Mouse (Mus musculus) hindbrain, embryonic 13.5 days (tissue): Measurements from ENCODE around the gene Plekha5. TPM values are rescaled to one million over a fixed set of nuclear protein-coding genes. Genes with fewer than 3 reads are reported as not detected.
A peak's percentile ranks its signal among the peaks of the same experiment; 100 is the strongest.
"Not testable (repeated sequence)": the region's sequence is repeated elsewhere in the genome, so short reads cannot be mapped to it uniquely, and the experiment has no call there.

ENCODE experiments used
- ATAC-seq: fragments of 200-750 bp; cut with Nextera tagmentation; 2 replicates; pipeline ENCODE4 v1.8.0; 2017; ENCODE audit warnings: moderate TSS enrichment; ENCODE audit not compliant: low FRiP score
- H3K27ac ChIP-seq: fragments of 300-500 bp; sonication (generic); 2 replicates; pipeline ENCODE4 v1.5.1; 2015; ENCODE audit warnings: inconsistent platforms, mild to moderate bottlenecking, moderate library complexity
- H3K27me3 ChIP-seq: fragments of 300-500 bp; sonication (generic); 2 replicates; pipeline ENCODE4 v1.6.1; 2015; ENCODE audit warnings: mild to moderate bottlenecking, inconsistent platforms
- H3K36me3 ChIP-seq: fragments of 300-500 bp; sonication (generic); 2 replicates; pipeline ENCODE4 v1.6.1; 2015; ENCODE audit warnings: mild to moderate bottlenecking, inconsistent platforms
- H3K4me1 ChIP-seq: fragments of 300-500 bp; sonication (generic); replicated peaks from 2 replicates; pipeline ENCODE4 v1.6.1; 2015; ENCODE audit warnings: inconsistent platforms
- H3K4me2 ChIP-seq: fragments of 300-500 bp; sonication (generic); 2 replicates; pipeline ENCODE4 v1.6.1; 2015; ENCODE audit warnings: inconsistent platforms, mild to moderate bottlenecking, moderate library complexity
- H3K4me3 ChIP-seq: fragments of 300-500 bp; sonication (generic); 2 replicates; pipeline ENCODE4 v1.5.1; 2015; ENCODE audit warnings: mild to moderate bottlenecking, inconsistent platforms
- H3K9ac ChIP-seq: fragments of 300-500 bp; sonication (generic); 2 replicates; pipeline ENCODE4 v1.6.1; 2015; ENCODE audit warnings: mild to moderate bottlenecking, inconsistent platforms
- H3K9me3 ChIP-seq: fragments of 300-500 bp; sonication (generic); 2 replicates; pipeline ENCODE4 v1.6.1; 2016; ENCODE audit warnings: inconsistent platforms
- WGBS: fragments of 180-500 bp; shearing (Covaris S2); methylation state at CpG from one replicate; pipeline ENCODE4 v1.1.7; 2015; 5-methylcytosine and 5-hydroxymethylcytosine counted together
- polyA plus RNA-seq: library from polyadenylated mRNA; unstranded; fragments of >200 nt; fragmentation: Nextera tagmentation; extraction: Ambion mirVana; gene quantifications from 2 replicates; pipeline ENCODE4 v1.2.1, GENCODE M21; 2015

Gene Plekha5
- polyA plus RNA-seq, 1 experiment from 2014 or later: 39.9 TPM

DNA sequence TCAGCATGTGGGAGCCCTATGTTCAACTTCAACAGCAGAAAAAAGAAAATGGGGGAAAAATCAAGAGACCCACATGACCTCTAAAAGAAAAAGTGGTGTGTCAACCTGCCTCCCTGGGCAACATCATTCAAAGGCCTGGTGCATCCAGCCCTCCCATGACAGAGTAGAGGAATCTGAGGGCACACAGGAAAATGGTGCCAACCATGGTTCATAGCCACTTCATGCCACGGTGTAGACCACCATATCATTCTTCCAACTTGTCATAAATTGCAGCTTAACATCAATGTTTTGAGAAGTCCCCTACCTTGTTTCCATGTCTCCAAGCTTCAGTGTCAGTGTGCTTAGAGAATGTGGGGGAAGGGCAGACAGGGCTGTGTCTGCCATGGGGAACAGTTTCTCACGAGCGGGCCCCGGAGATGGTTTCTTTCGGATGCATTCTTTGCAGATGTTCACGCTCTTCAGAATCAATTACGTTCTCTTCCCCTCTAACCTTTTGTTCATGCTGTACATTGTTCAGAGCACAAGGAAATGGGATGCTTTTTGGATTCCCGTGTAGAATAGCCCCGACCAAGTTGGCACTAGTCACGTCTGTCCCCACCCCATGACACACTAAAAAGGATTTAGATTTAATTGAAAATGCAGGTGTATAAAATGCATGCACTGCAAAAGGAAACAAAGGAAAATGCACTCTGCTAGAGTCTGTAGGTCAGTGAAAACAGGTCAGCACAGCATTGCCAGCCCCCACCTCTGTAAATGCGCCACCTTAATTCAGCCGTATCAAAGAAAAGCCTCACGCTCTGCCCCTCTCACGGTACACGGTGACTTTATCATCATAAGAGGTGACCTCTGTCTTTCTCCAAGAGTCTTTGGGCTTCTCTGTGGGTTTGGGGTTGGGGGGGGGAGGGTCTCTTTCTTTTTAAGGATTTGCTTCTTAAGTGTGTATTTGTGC, 173.8 kb downstream of the Plekha5 start:
- Histone ChIP-seq H3K9ac (no peak overlapping the region), H3K9me3 (no peaks in the 10 kb centered on the region), H3K4me3 (no peak overlapping the region), H3K27ac (peak overlapping the region; percentile 37), H3K4me1 (peaks cover 7% of the 10 kb centered on the region; the same call in 1 of the 2 replicates), H3K36me3 (peaks cover 46% of the 10 kb centered on the region), H3K4me2 (no peak overlapping the region), H3K27me3 (no peaks in the 10 kb centered on the region)
- 35% methylated on average over 15 of the region's 15 CpGs for WGBS
- peak; percentile 47; the same call in 1 of the 2 replicates for ATAC-seq

DNA sequence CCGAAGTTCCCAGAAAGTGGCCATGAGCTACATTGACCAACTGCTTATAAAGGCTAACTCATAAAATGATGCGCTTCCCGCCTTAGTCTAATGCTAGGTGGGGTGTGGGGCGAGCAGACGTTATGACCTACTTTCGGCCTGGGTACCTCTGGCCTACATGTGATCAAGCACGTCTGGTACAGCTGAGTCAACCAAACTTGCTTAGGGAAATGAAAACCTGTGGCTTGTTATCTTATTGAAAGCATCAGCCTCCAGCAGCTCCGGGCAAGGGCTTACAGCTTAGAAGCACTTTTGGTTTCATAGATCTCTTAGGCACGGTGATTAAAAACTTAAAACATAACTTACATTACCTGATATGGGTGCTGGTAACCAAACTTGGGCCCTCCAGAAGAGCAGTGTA, 174.7 kb downstream of the Plekha5 start:
- Histone ChIP-seq H3K36me3 (peaks cover 38% of the 10 kb centered on the region), H3K4me3 (no peak overlapping the region), H3K4me2 (no peak overlapping the region), H3K9ac (no peak overlapping the region), H3K9me3 (no peaks in the 10 kb centered on the region), H3K27me3 (no peaks in the 10 kb centered on the region), H3K4me1 (peaks cover 12% of the 10 kb centered on the region), H3K27ac (no peak overlapping the region)
- no peak for ATAC-seq
- 91% methylated on average over 9 of the region's 9 CpGs for WGBS

DNA sequence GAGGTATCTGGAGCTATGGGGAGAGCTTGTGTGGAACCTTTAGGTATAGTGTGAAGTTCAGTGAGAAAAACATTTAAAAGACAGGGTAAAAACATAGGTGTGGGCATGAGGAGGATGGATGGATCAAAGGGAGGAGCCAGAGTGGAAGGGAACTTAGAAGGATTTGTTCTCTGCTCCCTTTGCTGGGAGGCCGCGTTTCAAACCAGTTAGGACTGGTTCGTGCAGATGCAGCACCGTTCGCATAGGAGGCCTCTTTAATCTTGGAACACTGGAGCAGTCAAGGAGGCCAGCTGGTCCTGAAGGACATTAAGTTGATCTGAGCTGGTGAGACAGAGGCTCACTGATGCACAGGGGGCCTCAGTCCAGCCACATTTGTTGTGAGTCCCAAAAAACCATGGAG, 175.5 kb downstream of the Plekha5 start:
- H3K27ac ChIP-seq: no peak overlapping the region

DNA sequence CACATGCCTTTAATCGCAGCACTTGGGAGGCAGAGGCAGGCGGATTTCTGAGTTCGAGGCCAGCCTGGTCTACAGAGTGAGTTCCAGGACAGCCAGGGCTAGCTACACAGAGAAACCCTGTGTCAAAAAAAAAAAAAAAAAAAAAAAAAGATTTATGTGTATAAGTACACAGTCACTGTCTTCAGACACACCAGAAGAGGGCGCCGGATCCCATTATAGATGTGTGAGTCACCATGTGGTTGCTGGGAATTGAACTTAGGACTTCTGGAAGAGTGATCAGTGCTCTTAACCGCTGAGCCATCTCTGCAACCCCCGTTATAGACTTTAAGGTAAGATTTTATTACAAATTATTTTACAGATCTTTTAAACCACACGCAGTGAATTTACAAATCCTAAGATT, 176.8 kb downstream of the Plekha5 start:
- not testable (repeated sequence) for H3K27me3 ChIP-seq, H3K9me3 ChIP-seq, ATAC-seq, H3K4me3 ChIP-seq, H3K27ac ChIP-seq, H3K9ac ChIP-seq, H3K4me2 ChIP-seq
- WGBS: 92% methylated on average over 8 of the region's 8 CpGs
- H3K36me3 ChIP-seq: peaks cover 18% of the 10 kb centered on the region
- H3K4me1 ChIP-seq: peaks cover 18% of the 10 kb centered on the region

More for the DNA sequence above, 175.5 kb downstream of the Plekha5 start:
- Histone ChIP-seq H3K4me2 (no peak overlapping the region), H3K4me3 (no peak overlapping the region), H3K9me3 (no peaks in the 10 kb centered on the region), H3K4me1 (peaks cover 18% of the 10 kb centered on the region), H3K27me3 (no peaks in the 10 kb centered on the region), H3K9ac (no peak overlapping the region), H3K36me3 (peaks cover 30% of the 10 kb centered on the region)
- WGBS: 94% methylated on average over 5 of the region's 5 CpGs
- ATAC-seq: no peak

DNA sequence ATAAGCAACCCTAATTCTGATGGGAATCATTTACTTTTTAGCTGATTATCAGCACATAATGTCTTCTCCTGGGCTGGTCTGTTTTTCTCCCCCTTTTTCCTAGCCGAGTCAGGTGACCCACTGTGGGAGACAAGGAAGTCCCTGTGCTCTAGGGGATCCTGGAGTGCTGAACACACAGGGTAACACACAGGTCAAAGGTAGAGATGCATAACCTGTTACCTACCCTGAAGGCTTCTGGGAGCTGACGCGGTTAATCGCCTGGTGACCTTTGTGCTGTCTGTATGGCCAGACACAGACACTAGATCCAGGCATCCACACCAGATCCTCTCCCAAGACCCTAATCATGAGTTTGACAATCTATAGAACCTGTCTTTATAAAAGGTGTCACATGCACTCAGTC, 177.3 kb downstream of the Plekha5 start:
- no peak for ATAC-seq
- WGBS: 92% methylated on average over 4 of the region's 4 CpGs
- H3K27me3 ChIP-seq: no peaks in the 10 kb centered on the region
- no peak overlapping the region for H3K4me2 ChIP-seq
- no peak overlapping the region for H3K27ac ChIP-seq
- no peak overlapping the region for H3K9ac ChIP-seq
- peaks cover 13% of the 10 kb centered on the region; the same call in 1 of the 2 replicates for H3K36me3 ChIP-seq
- no peak overlapping the region for H3K4me3 ChIP-seq
- peaks cover 18% of the 10 kb centered on the region for H3K4me1 ChIP-seq
- H3K9me3 ChIP-seq: no peaks in the 10 kb centered on the region

DNA sequence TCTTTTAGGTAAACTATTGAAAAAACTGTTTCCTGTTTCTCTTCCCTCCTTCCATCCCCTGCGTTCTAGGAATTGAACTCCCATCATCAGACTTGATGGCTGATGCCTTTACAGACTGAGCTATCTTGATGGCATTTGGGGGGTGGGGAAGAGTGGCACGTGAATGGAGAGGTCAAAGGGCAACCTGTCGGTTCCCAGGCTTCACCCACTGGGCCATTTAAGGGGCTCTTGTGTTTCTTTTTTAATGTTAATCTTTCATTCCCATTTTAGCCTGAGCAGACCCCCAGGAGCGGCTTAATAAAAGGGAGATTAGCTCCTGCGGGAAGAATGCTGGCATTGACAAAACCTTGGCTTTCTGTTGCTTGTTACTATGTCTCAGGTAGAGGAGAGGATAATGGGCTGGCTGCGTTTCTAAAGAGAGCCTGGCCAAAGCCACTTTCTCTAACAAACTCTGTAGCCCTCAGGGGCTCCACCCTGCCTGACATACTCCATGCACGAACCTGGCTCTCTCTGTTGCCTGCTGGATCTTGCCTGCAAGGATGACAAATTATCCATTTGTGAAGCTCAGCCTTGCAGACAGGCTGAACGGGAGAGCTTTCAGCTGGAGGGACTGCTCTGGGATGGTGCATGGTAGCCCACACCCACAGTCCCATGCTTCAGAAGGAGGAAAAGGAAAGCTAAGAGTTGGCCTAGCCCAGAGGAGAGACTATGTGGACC, 179.5 kb downstream of the Plekha5 start:
- no peak overlapping the region for H3K4me2 ChIP-seq
- no peaks in the 10 kb centered on the region for H3K9me3 ChIP-seq
- H3K4me1 ChIP-seq: peaks cover 11% of the 10 kb centered on the region
- H3K9ac ChIP-seq: no peak overlapping the region
- no peak overlapping the region for H3K4me3 ChIP-seq
- peak overlapping the region; percentile 55; the same call in 1 of the 2 replicates for H3K27ac ChIP-seq
- no peaks in the 10 kb centered on the region for H3K36me3 ChIP-seq
- no peaks in the 10 kb centered on the region for H3K27me3 ChIP-seq
- ATAC-seq: 0 out of 2 replicates have a peak, but pooled peaks have one; percentile 40
- WGBS: 8% methylated on average over 8 of the region's 8 CpGs

DNA sequence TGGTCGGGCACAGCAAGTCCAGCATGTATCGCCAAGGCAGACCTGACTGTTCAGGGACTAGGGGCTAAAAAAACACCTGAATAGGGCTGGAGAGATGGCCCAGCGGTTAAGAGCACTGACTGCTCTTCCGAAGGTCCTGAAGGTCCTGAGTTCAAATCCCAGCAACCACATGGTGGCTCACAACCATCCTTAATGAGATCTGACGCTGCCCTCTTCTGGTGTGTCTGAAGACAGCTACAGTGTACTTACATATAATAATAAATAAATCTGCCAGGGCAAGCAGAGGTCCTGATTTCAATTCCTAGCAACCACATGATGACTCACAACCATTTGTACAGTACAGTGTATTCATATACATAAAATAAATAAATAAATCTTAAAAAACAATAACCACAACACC, 181.3 kb downstream of the Plekha5 start:
- Histone ChIP-seq H3K4me1 (peaks cover 11% of the 10 kb centered on the region), H3K27ac (0 out of 2 replicates have a peak overlapping the region, but pooled peaks have one; percentile 30)
- WGBS: 84% methylated on average over 5 of the region's 5 CpGs
- not testable (repeated sequence) for H3K36me3 ChIP-seq, H3K9me3 ChIP-seq, H3K9ac ChIP-seq, H3K4me3 ChIP-seq, H3K27me3 ChIP-seq, ATAC-seq, H3K4me2 ChIP-seq

DNA sequence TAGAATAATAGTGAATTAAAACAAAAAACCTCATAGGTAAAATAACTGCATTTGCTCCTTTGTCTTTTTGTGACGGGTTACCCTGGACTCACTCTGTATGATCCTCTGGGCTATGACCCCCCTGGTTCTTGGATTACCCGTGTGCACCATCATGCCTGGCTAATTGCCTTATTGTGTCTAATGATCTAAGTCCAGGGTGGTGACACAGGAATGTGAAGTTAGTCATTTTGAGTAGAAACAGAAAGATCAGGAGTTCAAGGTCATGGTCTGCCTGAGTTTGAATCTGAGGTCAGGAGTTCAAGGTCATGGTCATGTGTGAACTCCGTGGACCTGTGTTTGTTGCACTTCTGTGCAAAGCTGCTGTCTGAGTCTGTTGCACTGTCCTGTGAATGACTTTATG, 181.9 kb downstream of the Plekha5 start:
- no peaks in the 10 kb centered on the region for H3K36me3 ChIP-seq
- H3K27me3 ChIP-seq: no peaks in the 10 kb centered on the region
- H3K4me1 ChIP-seq: peaks cover 11% of the 10 kb centered on the region
- no peak overlapping the region for H3K9ac ChIP-seq
- WGBS: 61% methylated on average over 3 of the region's 3 CpGs
- no peak overlapping the region for H3K4me3 ChIP-seq
- no peak overlapping the region for H3K4me2 ChIP-seq
- H3K27ac ChIP-seq: no peak overlapping the region
- ATAC-seq: no peak
- H3K9me3 ChIP-seq: no peaks in the 10 kb centered on the region

DNA sequence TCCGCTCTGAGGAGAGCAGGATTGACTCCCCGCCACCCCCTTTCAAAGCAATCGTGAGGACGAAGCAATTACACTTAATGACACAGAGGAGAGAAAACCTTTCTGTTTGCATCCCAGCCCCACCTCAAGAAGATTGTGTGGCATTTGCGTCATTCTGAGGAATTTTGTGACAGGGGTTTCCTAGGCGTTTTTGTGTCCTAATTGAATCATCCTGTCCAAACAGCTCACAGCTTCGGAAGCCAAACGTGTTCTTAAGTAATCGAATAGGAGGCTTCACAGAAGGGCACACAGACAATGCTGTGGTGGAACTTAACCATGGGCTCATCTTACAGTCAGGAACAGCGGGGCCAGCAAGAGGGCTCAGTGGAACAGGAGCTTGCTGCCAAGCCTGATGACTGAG, 182.7 kb downstream of the Plekha5 start:
- H3K4me3 ChIP-seq: no peak overlapping the region
- peaks cover 11% of the 10 kb centered on the region for H3K4me1 ChIP-seq
- no peaks in the 10 kb centered on the region for H3K27me3 ChIP-seq
- H3K36me3 ChIP-seq: no peaks in the 10 kb centered on the region
- 71% methylated on average over 10 of the region's 10 CpGs for WGBS
- H3K4me2 ChIP-seq: no peak overlapping the region
- no peak for ATAC-seq
- no peaks in the 10 kb centered on the region for H3K9me3 ChIP-seq
- no peak overlapping the region for H3K9ac ChIP-seq
- H3K27ac ChIP-seq: no peak overlapping the region

DNA sequence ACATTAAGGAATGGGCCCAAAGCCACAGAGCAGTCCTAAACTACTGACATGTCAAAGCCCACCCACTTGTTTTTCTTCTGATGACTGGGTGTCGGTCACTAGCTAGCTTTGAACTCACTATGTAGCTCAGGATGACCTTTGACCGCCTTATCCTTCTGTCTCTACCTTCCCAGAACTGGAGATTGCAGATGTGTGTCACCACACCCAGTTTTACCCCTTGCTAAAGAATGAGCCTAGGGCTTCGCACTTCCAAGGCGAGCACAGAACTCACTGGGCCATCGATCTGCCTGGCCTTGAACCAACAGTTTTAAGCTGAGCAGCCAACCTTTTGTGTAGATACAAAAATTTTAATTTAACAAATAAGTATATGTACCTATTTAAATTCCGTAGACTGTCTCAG, 184.8 kb downstream of the Plekha5 start:
- Histone ChIP-seq H3K4me1 (peaks cover 4% of the 10 kb centered on the region; the same call in 1 of the 2 replicates), H3K9ac (no peak overlapping the region), H3K27ac (no peak overlapping the region), H3K9me3 (no peaks in the 10 kb centered on the region), H3K27me3 (no peaks in the 10 kb centered on the region), H3K36me3 (no peaks in the 10 kb centered on the region), H3K4me2 (no peak overlapping the region), H3K4me3 (no peak overlapping the region)
- 95% methylated on average over 6 of the region's 6 CpGs for WGBS
- ATAC-seq: no peak

DNA sequence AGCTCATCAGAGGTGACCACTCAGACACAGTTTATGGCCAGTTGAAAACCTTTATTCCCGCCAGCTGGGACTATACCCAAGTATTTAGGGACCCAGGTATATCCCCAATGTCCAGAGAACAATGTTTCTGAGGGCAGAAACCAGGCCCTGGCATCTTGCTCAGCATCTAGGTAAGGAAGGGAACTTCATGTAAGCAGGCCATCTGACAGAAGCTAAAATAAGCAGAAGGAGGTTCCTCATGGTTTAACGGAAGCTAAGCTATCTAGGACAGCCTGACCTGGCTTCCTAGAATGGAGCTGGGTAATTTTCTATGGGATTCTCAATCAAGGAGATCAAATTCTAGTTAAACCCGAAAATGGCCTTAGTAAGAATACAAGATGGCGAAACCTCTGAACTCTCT, 185.7 kb downstream of the Plekha5 start:
- Histone ChIP-seq H3K27ac (no peak overlapping the region), H3K4me3 (no peak overlapping the region), H3K4me2 (no peak overlapping the region), H3K27me3 (no peaks in the 10 kb centered on the region), H3K4me1 (no peaks in the 10 kb centered on the region), H3K9ac (no peak overlapping the region), H3K9me3 (no peaks in the 10 kb centered on the region), H3K36me3 (no peaks in the 10 kb centered on the region)
- 95% methylated on average over 4 of the region's 4 CpGs for WGBS
- no peak for ATAC-seq

DNA sequence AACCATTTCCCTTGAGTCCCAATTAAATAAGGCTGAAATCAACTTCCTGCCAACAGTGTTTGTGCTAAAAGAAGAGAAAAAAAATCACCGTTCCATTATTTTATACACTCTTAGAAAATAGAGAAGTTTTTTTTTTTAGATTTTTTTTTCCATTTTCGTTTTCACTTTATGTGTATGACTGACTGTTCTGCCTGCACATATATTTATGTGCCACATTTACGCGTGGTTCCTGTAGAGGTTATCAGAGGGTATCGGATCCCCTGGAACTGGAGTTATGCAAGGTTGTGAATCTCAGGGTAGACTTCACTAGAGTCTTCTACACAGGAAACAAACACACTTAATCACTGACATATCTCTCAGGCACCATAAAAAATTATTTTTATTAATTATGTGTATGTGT, 186.3 kb downstream of the Plekha5 start:
- no peak for ATAC-seq
- Histone ChIP-seq H3K4me3 (no peak overlapping the region), H3K9ac (no peak overlapping the region), H3K9me3 (no peaks in the 10 kb centered on the region), H3K4me2 (no peak overlapping the region), H3K4me1 (no peaks in the 10 kb centered on the region), H3K27me3 (no peaks in the 10 kb centered on the region), H3K36me3 (no peaks in the 10 kb centered on the region), H3K27ac (no peak overlapping the region)
- WGBS: 93% methylated on average over 5 of the region's 5 CpGs
